Mouse (Mus musculus) lung, postnatal 0 days (tissue): ENCODE measurements around the gene Cplx3. TPM values are rescaled to one million over a fixed set of nuclear protein-coding genes. Genes with fewer than 3 reads are reported as not detected.

Source experiments
- ATAC-seq: fragments of 200-750 bp; cut with Nextera tagmentation; 2 replicates; pipeline ENCODE4 v1.8.0; 2017; ENCODE audit warnings: moderate library complexity
- DNase-seq: peaks from one replicate; pipeline ENCODE4 v3.0.0-alpha.2; 2016; ENCODE audit warnings: low spot score
- H3K27ac ChIP-seq: fragments of 300-500 bp; sonication (generic); 2 replicates; pipeline ENCODE4 v1.5.1; 2014; ENCODE audit warnings: antibody characterized with exemption, mild to moderate bottlenecking, low read length, mixed read lengths
- H3K27me3 ChIP-seq: fragments of 300-500 bp; sonication (generic); replicated peaks from 2 replicates; pipeline ENCODE4 v1.6.1; 2014; ENCODE audit warnings: low read length, mixed read lengths; ENCODE audit not compliant: insufficient read depth
- H3K36me3 ChIP-seq: fragments of 300-500 bp; sonication (generic); 2 replicates; pipeline ENCODE4 v1.6.1; 2014; ENCODE audit warnings: low read length, mixed read lengths; ENCODE audit not compliant: insufficient read depth
- H3K4me1 ChIP-seq: fragments of 300-500 bp; sonication (generic); 2 replicates; pipeline ENCODE4 v1.6.1; 2014; ENCODE audit warnings: antibody characterized with exemption, low read depth, low read length, mixed read lengths; ENCODE audit not compliant: insufficient read depth
- H3K4me2 ChIP-seq: fragments of 300-500 bp; sonication (generic); replicated peaks from 2 replicates; pipeline ENCODE4 v1.6.1; 2014; ENCODE audit warnings: low read depth, mild to moderate bottlenecking, low read length, moderate library complexity, mixed read lengths
- H3K4me3 ChIP-seq: fragments of 300-500 bp; sonication (generic); 2 replicates; pipeline ENCODE4 v1.5.1; 2014; ENCODE audit warnings: low read depth, low read length
- H3K9ac ChIP-seq: fragments of 300-500 bp; sonication (generic); replicated peaks from 2 replicates; pipeline ENCODE4 v1.6.1; 2014; ENCODE audit warnings: low read depth, mild to moderate bottlenecking
- H3K9me3 ChIP-seq: fragments of 300-500 bp; sonication (generic); 2 replicates; pipeline ENCODE4 v1.6.1; 2016; ENCODE audit warnings: low read length, mixed read lengths
- CTCF ChIP-seq: IDR thresholded peaks from 2 replicates; pipeline ENCODE4 v1.5.1; 2016; ENCODE audit warnings: antibody characterized with exemption, mild to moderate bottlenecking
- EP300 ChIP-seq: IDR thresholded peaks from 2 replicates; pipeline ENCODE4 v1.6.1; 2016; ENCODE audit warnings: antibody characterized with exemption, mild to moderate bottlenecking, control low read depth
- WGBS: fragments of 180-500 bp; shearing (Covaris S2); extraction: QIAGEN DNeasy Blood & Tissue Kit; methylation state at CpG from one replicate; pipeline ENCODE4 v1.1.7; 2014; 5-methylcytosine and 5-hydroxymethylcytosine counted together
- polyA plus RNA-seq: library from polyadenylated mRNA; unstranded; fragments of >200 nt; fragmentation: Nextera tagmentation; extraction: Ambion mirVana; gene quantifications from 2 replicates; pipeline ENCODE4 v1.2.1, GENCODE M21; 2015

Gene Cplx3
- polyA plus RNA-seq, 1 experiment from 2014 or later, result not detected

GRCm38 (mm10) chr9:57650786-57651311 lies 44.8 kb upstream of the Cplx3 start:
- no peaks in the 10 kb centered on the region; the same call in 1 of the 2 replicates for H3K4me1 ChIP-seq
- H3K9ac ChIP-seq, result no peak overlapping the region
- DNase-seq, result peak; percentile 49
- 27% methylated on average over 6 of the region's 6 CpGs for WGBS
- no peaks in the 10 kb centered on the region for H3K36me3 ChIP-seq
- H3K27me3 ChIP-seq, result no peaks in the 10 kb centered on the region
- no peak for TF ChIP-seq EP300
- no peak for TF ChIP-seq CTCF
- H3K27ac ChIP-seq, result 0 out of 2 replicates have a peak overlapping the region, but pooled peaks have one; percentile 47
- H3K4me2 ChIP-seq, result no peak overlapping the region
- H3K9me3 ChIP-seq, result no peaks in the 10 kb centered on the region
- peak; percentile 37; the same call in 1 of the 2 replicates for ATAC-seq
- H3K4me3 ChIP-seq, result no peak overlapping the region

GRCm38 (mm10) chr9:57650130-57650785 lies 44.2 kb upstream of the Cplx3 start:
- ATAC-seq (peak; percentile 9; the same call in 1 of the 2 replicates), DNase-seq (no peak)
- Histone ChIP-seq H3K27me3 (no peaks in the 10 kb centered on the region), H3K4me3 (no peak overlapping the region), H3K4me2 (no peak overlapping the region), H3K36me3 (no peaks in the 10 kb centered on the region), H3K4me1 (no peaks in the 10 kb centered on the region; the same call in 1 of the 2 replicates), H3K9me3 (no peaks in the 10 kb centered on the region), H3K27ac (0 out of 2 replicates have a peak overlapping the region, but pooled peaks have one; percentile 47), H3K9ac (no peak overlapping the region)
- TF ChIP-seq EP300 (no peak), CTCF (no peak)
- WGBS, result 91% methylated on average over 6 of the region's 6 CpGs

GRCm38 (mm10) chr9:57647286-57648108 lies 41.4 kb upstream of the Cplx3 start:
- no peak overlapping the region for H3K4me3 ChIP-seq
- peaks cover 17% of the 10 kb centered on the region for H3K4me1 ChIP-seq
- no peak overlapping the region for H3K4me2 ChIP-seq
- WGBS, result 51% methylated on average over 4 of the region's 4 CpGs
- H3K27me3 ChIP-seq, result no peaks in the 10 kb centered on the region
- H3K9ac ChIP-seq, result no peak overlapping the region
- ATAC-seq (no peak), DNase-seq (no peak)
- H3K27ac ChIP-seq, result no peak overlapping the region
- H3K9me3 ChIP-seq, result no peaks in the 10 kb centered on the region
- no peaks in the 10 kb centered on the region for H3K36me3 ChIP-seq
- no peak for TF ChIP-seq CTCF
- no peak for TF ChIP-seq EP300

- H3K27ac ChIP-seq, result no peak overlapping the region
- peaks cover 18% of the 10 kb centered on the region for H3K4me1 ChIP-seq
- DNase-seq, result peak; percentile 60
- H3K36me3 ChIP-seq, result no peaks in the 10 kb centered on the region
- no peak overlapping the region for H3K4me2 ChIP-seq
- TF ChIP-seq EP300 (no peak), CTCF (no peak)
- no peaks in the 10 kb centered on the region for H3K9me3 ChIP-seq
- WGBS, result 67% methylated on average over 12 of the region's 12 CpGs
- no peak overlapping the region for H3K4me3 ChIP-seq
- ATAC-seq, result no peak
- no peaks in the 10 kb centered on the region for H3K27me3 ChIP-seq
- H3K9ac ChIP-seq, result no peak overlapping the region
Measured at GRCm38 (mm10) chr9:57646551-57647103, 40.5 kb upstream of the Cplx3 start.

- WGBS, result 0% methylated on average over 37 of the region's 85 CpGs
- peak; percentile 96 for DNase-seq
- TF ChIP-seq CTCF (peak; percentile 89), EP300 (no peak)
Measured at GRCm38 (mm10) chr9:57644944-57645893, 39.1 kb upstream of the Cplx3 start.

More at GRCm38 (mm10) chr9:57644944-57645893, 39.1 kb upstream of the Cplx3 start:
- H3K27me3 ChIP-seq, result no peaks in the 10 kb centered on the region
- H3K9me3 ChIP-seq, result no peaks in the 10 kb centered on the region
- H3K4me1 ChIP-seq, result peaks cover 28% of the 10 kb centered on the region
- peak overlapping the region; percentile 94 for H3K9ac ChIP-seq
- ATAC-seq, result peak; percentile 92
- peak overlapping the region; percentile 93 for H3K4me3 ChIP-seq
- peak overlapping the region; percentile 96 for H3K27ac ChIP-seq
- no peaks in the 10 kb centered on the region for H3K36me3 ChIP-seq
- H3K4me2 ChIP-seq, result peak overlapping the region; percentile 94
